Mouse (Mus musculus) ovary, postnatal 10 days (tissue): ENCODE measurements around the gene Samd13.

Experiments
- DNase-seq: peaks from one replicate; pipeline ENCODE4 v3.0.0; 2022; ENCODE audit warnings: low spot score

Gene Samd13

GRCm38 (mm10) chr3:146684811-146685675 is at the start of gene Samd13:
Samd13 (minus strand) TSS chr3:146685592.
- peak; percentile 51 for DNase-seq

DNA sequence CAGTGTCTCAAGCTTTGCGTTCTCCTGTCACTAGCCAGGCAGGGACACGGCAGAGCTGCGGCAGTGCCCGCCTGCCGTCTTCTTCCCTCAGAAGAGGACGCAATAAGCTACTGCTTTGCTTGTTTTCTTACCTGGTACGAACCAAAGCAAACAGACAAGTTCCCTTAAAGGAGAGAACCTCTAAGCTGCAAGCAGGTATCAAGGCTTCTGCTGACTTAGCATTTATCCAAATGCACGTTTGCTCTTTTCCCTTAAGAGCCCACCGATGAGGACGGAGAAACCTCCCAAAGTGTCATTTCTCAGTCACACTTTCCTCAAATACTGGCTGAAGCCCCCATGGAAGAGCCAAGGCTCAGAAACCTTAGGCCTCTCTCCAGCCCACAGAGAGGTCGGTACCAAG is 46.1 kb upstream of the Samd13 start:
- no peak for DNase-seq

DNA sequence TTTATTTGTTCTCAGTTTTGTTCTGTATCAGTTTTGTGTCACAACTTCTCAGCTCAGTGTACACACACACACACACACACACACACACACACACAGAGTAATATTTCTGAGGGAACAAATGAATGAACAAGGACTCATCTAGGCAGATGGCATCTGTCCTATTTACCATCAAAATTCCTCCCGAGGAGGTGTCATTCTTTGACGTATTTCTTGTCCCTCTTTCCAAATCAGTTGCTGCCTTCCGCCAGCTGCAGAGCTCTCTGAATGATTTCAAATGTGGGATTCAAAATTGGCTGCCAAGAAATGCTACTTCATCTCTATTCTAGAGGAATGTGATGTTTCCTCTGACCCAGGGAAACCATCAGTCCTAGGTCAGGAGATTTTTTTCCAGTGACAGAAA is 37.6 kb upstream of the Samd13 start:
- no peak for DNase-seq

- no peak for DNase-seq
Measured at GRCm38 (mm10) chr3:146719696-146720095, 34.3 kb upstream of the Samd13 start.

GRCm38 (mm10) chr3:146718251-146718650 is 32.9 kb upstream of the Samd13 start:
- no peak for DNase-seq

DNA sequence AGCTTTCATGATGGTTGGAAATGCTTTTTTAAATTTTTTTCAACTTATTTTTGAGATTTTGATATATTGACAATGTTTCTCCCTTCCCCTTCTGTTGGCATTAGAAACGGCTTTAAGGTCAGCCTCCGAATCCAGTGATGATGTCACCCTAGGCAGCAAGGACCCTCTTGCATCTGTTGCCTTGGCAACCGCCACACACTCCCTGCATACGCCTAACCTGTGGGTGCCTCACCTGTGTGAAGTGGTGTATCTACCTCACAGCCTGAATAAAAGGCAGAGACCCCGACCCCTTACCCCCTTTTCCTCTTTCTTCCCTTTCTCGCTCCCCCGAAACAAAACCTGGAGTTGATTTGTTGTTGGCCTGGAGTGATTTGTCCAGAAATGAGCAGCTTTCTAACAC is 26.9 kb upstream of the Samd13 start:
- no peak for DNase-seq

DNA sequence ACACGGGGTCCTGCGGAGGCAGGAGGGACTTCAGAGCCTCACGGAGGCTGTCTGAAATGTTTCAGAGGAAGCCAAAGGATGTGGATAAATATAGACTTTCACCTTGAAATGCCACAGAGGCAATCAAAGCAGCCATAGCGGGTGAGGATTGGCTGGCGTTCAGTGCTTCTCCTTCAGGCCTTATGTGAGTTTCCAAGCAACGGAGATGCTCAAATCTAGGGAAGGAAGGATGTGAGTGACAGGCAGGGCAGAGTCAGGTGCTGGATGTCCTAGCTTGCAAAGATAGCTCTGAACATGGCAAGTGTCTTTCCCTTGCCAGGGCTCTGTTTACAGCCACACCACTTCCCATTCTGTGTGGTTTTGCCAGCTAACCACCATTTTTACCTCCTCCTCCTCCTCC is 26.2 kb upstream of the Samd13 start:
- DNase-seq: no peak

- DNase-seq: no peak
Measured at GRCm38 (mm10) chr3:146711084-146711483, 25.7 kb upstream of the Samd13 start.

- no peak for DNase-seq
Measured at GRCm38 (mm10) chr3:146709086-146709485, 23.7 kb upstream of the Samd13 start.

GRCm38 (mm10) chr3:146708381-146708780 is 23.0 kb upstream of the Samd13 start:
- no peak for DNase-seq

DNA sequence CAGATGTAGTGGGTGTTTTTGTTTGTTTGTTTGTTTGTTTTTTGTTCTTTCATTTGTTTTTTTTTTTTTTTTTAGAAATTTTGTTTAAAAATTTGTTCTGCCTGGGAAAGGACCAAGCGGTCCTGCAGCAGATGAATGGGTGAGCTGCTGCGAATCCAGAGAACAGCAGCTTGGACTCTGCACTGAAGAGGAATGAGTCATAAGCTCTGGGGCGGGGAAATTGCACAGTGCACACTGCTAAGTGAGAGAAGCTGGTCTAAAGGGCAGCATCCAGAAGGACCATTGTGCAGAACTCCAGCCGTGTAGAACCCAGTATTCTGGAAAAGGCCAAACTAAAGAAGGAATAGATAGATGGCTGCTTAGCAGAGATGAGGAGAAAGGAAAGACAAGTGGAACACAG is 18.7 kb upstream of the Samd13 start:
- DNase-seq: no peak

- DNase-seq: no peak
Measured at GRCm38 (mm10) chr3:146700051-146700450, 14.7 kb upstream of the Samd13 start.

DNA sequence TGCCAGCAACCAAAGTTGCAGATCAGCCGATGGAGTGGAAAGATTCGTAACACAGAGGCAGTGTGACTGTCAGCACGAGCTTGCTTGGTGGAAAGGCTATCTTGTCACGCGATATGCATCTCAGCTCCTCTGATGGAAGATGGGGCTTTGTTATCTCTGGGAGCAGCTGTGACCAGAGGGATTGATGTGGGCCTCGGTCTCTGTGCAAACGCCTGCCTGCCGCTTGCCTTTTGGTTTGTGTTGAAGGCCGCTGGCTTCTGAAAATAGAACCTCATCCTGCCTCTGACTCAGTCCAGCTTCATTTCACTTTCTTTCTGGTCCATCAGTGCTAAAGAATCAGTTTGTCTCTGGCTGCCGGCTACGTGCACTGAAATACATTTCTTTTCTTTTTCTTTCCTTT is 13.6 kb upstream of the Samd13 start:
- no peak for DNase-seq

- DNase-seq: no peak
Measured at GRCm38 (mm10) chr3:146692547-146692946, 7.2 kb upstream of the Samd13 start.

DNA sequence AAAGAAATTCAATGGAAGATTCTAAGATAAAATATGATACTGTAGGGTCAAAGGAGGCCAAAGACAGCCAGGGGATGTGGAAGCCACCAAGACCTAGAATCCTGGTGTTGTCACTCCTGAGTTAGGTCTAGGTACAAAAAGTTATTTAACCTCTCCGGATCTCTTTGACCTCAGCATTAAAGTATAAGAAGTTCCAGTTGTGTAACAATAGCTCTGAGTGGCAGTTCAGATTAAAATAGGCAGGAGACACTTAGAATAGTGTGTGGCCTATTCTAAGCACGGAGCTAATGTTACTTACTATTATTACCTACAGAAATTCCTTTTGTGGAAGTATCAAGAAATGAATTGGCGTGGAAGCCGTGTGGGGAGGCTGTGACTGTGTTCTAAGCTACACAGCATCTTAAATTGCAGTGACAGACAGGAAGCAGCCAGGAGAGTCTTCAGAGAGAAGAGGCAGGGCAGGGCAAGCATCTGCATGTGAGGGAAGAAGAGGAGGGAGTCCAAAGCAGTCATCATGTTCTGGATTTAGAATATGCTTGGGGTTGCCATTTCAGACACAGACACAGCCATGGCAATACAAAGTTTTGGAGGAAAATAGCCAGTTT is 1.8 kb upstream of the Samd13 start:
- no peak for DNase-seq

- no peak for DNase-seq
Measured at GRCm38 (mm10) chr3:146686428-146686827, 1.0 kb upstream of the Samd13 start.

GRCm38 (mm10) chr3:146683095-146683494 is 2.3 kb downstream of the Samd13 start:
- DNase-seq: no peak

GRCm38 (mm10) chr3:146682140-146682651 is 3.2 kb downstream of the Samd13 start:
- DNase-seq: peak; percentile 10

DNA sequence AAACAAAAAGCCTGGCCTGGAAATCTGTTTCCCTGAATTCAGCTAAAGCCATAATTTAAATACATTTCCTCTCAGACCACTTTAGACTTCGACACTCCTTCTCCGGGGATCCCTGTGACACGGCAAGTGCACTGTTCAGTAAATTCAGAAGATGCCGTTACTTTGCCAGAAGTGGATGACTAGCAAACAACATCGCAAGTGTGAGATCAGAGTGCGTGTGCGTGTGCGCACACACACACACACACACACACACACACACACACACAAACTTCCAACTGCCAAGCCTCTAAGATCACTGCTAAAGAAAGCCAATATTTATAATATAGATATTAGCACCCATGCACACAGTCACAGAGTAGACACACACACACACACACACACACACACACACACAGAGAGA is 3.7 kb downstream of the Samd13 start:
- no peak for DNase-seq

DNA sequence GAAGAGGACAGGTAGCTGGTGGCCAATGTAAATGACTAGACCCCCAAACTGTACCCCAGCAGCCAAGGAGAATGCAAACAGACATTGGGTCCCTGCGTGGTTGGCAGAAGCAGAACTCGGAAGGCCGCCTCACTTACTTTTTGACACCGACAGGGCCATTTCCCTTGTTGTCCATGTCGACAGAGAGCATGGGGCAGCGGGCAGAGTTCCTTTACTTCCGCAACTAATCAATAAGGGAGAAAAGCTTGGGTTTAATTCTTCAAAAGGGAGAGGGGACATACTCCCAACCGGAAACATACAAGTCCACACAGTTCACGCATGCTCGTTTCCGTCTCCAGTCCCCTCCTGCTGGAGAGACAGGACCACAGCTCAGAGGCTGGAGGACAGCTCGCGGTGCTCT is 4.8 kb downstream of the Samd13 start:
- no peak for DNase-seq

- DNase-seq: no peak
Measured at GRCm38 (mm10) chr3:146679646-146680045, 5.7 kb downstream of the Samd13 start.

DNA sequence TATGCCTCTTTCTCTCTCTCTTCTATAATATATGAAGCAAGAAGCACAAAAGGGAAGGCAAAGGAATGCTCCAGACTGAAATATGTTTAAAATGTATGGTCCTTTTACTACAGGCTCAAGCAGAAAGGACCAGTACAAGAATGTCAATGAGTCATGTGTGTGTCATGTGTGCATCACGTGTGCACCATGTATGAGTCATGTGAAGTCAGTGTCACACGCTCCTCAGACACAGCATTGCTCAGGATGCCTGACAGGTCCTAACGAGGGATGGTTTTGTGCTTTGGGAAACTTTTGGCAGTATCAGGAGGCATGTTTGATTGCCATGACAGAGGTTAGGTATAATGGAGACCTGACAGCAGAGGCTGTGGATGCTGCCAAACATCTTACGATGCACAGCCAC is 9.2 kb downstream of the Samd13 start:
- no peak for DNase-seq

GRCm38 (mm10) chr3:146675101-146675500 is 10.3 kb downstream of the Samd13 start:
- no peak for DNase-seq
